Mouse (Mus musculus) E14TG2a.4 (cell line): ENCODE results near the gene Tiam1.

ENCODE experiments used
- CTCF ChIP-seq: conservative IDR thresholded peaks from 2 replicates; pipeline ENCODE4 v1.5.1; 2014; ENCODE audit warnings: low read length
- NANOG ChIP-seq: IDR thresholded peaks from 2 replicates; pipeline ENCODE4 v1.6.1; 2014; ENCODE audit warnings: borderline replicate concordance, low read length, mixed read lengths
- POU5F1 ChIP-seq: IDR thresholded peaks from 2 replicates; pipeline ENCODE4 v1.6.1; 2014; ENCODE audit warnings: low read length, borderline replicate concordance

GRCm38 (mm10) chr16:90040771-90041364, 102.7 kb downstream of the Tiam1 start:
- TF ChIP-seq CTCF = no peak
- no peak for TF ChIP-seq NANOG
- no peak for TF ChIP-seq POU5F1
